Mouse (Mus musculus) heart, postnatal 4 days (tissue): ENCODE data around the gene Anapc15. TPM values are rescaled to one million over a fixed set of nuclear protein-coding genes. Genes with fewer than 3 reads are reported as not detected.

Experiments used
- DNase-seq: peaks from one replicate; pipeline ENCODE4 v3.0.0; 2021
- total RNA-seq, 2 experiments: library from RNA; stranded (reverse); gene quantifications; 2 replicates each; pipeline ENCODE4 v1.2.3; 2021

Gene Anapc15
- total RNA-seq, 2 experiments from 2014 or later, result 45.7 to 50.8 TPM

DNA sequence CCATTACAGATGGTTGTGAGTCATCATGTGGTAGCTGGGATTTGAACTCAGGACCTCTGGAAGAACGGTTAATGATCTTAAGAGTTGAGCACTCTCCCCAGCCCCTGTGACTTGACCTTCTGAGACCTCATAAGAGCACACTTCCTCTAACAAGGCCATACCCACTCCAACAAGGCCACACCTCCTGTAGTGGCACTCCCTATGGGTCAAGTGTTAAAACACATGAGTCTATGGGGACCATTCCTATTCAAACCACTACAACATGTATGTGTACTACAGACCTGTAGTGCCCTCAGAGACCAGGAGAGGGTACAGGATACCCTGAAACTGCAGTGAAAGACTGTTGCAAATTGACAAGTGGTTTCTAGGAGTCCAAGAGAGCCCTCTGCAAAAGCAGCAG, 15.6 kb upstream of the Anapc15 start:
- no peak for DNase-seq

DNA sequence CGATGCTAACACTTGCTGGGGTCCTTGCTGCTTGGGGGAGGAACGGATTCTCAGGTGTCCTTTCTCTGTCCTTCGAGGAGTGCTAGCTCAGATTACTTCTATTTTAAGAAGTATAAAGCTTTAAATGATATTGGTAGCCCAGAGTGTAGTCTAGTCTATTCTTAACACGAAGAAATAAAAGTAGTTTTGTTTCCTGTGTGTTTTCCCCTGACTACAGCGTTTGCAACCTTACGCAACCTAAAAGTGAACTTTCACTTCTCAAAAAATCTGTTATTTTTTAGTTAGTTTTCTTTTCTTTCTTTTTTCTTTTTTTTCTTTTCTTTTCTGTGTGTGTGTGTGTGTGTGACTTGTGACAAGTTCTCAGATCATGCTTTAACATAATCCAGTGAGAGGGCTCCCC, 11.8 kb upstream of the Anapc15 start:
- DNase-seq, result no peak

DNA sequence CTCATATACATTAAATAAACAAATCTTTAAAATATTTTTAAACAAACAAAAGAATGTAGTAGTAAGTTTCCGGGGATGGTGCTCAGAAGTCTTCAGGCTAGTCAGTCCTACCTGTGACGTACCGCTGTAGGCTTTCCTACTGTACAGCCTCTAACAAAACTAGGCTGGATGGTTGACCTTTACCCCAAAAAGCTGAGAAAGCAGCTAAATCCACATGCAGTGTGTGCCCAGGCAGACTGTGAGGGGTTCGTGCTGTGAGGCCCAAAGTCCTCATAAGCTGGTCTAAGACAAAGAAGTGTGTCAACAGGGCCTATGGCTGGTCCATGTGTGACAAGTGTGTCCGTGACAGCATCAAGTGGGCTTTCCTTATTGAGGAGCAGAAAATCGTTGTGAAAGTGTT, 10.7 kb upstream of the Anapc15 start:
- no peak for DNase-seq

DNA sequence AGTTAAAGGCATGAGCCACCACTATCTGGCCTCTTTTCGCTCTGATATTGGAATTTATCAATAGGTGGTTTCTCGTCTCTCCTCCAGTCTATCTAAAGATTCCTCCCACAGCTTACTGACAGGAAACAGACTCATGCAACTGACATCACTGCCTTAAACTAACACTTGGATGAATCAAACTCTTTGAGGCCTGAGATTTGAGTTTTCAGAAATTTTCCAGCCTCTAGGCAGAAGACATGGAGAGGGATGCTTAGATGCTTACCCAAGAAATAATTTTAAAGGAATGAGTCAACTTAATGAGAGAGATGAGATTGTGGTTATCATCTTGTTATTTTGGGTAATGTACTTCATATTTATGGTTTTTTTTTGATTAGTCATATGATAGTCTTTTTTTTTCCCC, 9.7 kb upstream of the Anapc15 start:
- no peak for DNase-seq

DNA sequence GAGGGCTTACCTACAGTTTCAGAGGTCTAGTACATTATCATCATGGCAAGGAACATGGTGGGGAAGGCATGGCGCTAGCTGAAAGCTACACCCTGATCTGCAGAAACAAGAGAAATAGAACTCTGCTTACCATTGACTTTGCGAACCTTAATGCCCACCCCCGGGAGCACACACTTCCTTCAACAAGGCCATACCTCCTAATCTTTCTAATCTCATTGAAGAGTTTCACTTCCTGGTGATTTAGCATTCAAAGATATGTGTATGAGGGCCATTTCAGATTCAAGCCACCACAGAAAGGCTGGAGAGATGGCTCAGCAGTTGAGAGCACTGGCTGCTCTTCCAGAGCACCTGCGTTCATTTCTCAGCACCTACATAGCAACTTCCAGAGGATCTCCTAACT, 6.4 kb upstream of the Anapc15 start, which contains the start of gene Folr2:
Gene Folr2 (minus strand): TSS at position 101 of the 400 bp plus-strand sequence.
- no peak for DNase-seq

DNA sequence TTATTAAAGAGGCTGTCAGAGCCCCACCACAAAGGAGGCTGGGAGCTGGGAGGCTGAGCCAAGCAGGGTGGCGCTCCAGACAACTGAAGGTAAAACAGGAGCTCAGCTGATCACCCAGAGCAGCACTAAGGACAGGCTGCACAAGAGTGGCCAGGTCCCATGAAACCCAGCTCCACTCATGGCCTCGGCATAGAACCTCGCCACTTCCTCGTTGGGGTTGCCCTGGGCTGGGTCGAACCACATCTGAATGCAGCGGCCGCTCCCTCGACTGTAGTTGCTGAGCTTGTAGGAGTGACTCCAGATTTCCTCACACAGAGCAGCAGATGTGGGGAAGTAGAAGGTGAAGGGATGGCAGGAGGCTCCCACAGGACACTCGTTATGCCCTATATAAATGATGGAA, 5.2 kb upstream of the Anapc15 start:
- no peak for DNase-seq

DNA sequence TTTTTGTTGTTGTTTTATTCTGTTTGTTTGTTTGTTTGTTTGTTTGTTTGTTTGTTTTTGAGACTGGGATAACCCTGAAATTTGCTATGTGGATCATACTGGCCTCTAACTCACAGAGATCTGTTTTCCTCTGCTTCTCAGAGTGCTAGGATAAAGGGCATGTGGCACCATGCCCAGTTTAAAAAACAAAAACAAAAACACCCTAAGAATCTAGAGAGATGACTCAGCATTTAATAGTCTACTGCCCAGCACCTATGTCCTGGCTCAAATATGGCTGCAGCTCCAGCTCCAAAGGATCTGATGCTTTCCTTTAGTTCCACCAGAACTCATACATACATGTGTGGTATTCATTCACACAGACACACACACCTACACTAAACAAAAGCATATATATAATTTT, 2.5 kb upstream of the Anapc15 start:
- DNase-seq, result no peak

DNA sequence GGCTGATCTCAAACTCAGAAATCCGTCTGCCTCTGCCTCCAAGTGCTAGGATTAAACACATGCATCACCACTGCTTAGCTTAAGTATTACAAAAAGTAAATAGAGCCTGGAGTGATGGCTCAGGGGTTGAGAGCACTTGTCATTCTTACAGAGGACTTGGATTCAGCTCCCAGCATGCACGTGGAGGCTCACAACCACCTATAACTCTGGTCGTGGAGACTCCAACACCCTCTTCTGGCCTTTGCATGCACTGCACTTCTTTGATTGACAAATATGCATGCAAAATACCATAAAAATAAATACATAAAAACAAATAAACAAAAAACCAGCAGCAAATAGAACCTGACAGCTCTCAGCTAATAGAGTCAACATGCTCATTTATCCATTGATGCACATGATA, 1.2 kb upstream of the Anapc15 start:
- no peak for DNase-seq

DNA sequence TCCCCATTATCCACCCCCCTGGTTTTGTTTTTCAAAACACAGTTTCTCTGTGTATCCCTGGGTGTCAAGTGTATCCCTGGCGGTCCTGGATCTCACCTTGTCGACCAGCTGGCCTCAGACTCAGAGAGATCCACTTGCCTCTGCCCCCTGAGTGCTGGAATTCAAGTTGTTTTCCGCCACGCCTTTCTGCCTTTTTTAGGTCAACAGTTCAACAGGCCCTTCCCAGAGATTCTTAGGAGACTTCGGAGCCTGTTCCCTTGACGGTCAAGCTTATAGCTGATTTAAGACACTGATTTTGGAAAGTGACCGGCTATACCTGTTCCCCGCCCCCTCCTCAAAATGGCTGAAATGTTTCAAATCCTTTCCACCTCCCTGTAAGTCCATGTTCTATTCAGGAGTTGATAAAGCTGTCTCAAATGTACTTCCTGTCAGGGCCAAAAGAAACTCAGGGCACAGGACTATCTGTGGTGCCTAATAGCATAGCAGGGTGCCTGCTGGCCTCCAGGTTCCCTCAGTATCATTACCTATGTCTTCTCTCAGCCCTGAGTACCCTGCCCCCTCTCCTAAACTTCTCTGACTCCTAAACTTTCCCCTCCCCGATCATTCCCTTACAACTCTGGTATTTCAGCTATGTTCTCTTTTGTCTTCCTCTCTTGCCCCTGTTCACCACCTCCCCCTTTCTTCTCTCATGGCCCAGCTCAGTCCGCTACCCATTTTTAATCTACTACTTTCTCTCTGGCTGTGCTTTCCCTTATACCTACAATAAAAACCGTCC, 3.2 kb downstream of the Anapc15 start:
- DNase-seq, result no peak

DNA sequence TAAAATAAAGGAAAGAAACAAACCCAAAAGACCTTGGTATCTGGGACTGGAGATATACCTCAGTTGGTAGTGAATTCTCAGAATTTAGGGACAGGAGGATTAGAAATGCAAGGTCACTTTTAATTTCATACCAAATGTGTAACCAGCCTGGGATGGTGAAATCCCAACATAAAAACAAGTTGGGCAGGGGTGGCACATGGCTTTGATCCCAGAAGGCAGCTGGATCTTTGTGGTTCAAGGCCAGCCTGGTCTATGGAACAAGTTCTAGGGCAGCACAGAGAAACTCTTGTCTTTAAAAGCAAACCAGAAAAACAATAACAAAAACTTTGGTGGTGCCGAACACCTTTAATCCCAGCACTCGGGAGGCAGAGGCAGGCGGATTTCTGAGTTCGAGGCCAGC, 4.0 kb downstream of the Anapc15 start:
- DNase-seq, result no peak

DNA sequence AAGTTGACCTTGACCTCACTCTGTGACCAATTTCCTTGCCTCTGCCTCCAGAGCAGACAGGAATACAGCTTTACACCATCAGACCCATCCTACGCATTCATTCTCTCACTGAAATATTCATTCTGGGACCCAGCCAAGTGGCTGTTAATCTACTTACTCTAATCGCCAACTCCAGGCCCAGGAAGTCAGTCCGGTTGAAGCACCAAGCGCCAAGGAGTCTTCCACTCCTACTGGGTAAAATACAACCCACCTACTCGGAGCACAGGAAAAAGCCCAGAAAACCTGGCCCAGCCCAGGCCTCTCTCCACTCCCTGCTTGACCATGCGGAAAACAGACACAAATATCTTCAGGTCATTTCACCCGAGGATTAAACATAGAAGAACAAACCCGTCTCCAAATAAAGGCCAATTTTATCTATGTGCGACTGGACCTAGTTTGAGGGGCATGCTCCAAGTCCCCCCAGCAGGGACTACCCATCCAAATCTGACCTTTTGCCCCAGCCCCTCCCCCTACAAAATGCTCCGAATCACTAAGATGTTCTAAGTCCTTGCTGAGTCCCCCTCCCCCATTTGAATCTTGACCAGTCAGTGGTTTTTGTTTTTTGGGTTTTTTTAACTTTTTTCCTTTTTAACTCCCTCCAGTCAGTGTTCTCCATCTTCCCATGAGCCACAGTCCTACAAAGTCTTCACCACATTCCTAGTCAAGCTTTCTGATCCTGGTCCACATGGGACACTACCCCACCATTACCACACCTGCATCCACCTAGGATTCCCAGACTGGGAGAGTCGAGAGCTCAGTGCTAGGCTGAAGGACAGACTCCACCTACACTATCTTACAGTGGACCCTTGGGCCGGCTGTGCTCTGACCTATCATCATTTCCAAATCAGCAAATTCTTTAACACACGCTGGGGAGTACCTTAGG, 5.0 kb downstream of the Anapc15 start:
- DNase-seq, result peak; percentile 37

DNA sequence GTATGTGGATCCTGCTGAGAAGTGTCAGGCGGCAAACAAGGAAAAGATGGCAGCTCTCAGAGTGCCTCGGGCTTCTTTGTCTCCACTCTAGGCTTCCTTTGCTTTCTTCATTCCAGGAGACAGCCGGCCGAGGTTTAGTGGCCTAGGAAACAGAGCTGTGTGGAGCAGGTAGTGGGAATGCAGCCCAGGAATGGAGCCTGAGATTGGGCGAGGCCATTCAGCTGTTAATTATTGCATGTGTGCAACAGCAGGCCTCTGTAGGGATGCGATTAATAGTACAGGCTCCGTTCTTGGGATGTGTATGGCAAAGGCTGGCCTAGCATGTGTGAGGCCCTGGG, 5.6 kb downstream of the Anapc15 start:
- DNase-seq, result no peak

DNA sequence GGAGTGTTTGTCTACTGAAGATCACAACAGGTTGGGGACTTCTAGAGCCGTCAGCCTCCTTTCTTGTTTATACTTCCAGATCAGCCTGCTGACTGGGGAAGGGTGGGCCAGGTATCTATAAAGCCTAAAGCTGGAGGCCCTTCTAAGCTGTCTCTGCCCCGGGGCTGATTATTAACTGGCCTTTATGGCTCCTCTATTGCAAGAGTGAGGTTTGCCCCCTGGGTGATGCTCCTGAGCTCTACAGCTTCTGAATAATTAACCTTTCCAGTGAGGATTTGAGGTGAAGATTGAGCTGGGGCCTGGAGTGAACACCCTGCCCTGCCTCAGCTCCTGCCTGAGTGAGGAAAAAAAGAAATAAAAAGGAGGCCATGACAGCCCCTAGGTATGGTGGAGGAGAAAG, 7.1 kb downstream of the Anapc15 start, which contains the start of gene Folr1:
Gene Folr1 (minus strand): TSS at position 160 of the 400 bp plus-strand sequence.
- DNase-seq, result no peak

DNA sequence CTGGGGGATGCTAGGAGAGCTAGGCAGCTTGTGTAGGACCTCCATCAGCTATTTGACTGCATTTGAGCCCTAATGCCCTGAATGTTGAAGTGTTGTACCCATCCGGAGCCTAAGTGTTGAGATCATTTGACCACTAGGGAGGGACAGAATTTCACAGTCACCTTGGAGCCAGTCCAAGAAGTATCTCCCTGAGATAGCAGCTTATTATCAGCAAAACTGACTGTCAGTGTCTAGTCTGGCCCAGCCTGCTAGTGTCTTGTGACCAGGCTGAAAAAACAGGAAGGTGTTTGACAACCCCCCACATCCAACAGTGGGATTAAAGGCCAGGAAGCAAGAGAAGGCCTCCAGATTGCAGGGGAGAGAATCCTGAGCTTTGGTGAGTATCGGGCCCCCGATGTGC, 7.8 kb downstream of the Anapc15 start:
- no peak for DNase-seq

DNA sequence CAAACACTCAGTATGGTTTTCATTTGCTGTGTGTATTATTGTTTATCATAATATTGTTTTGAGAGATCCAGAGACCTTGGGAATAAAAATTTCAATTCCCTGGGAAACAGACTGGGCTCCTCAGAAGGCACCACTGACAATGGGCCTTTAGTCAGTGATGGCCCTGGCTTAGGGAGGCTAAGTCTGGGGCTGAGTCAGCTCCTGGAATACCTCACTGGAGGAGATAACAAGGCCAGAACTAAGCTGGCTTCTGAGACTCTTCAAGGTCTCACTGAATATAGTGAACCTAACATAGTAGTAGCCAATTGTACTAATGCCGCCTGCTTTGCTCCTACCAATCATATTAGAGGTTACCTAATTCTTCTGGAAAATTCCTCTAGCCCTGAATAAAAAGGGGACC, 12.5 kb downstream of the Anapc15 start:
- no peak for DNase-seq

DNA sequence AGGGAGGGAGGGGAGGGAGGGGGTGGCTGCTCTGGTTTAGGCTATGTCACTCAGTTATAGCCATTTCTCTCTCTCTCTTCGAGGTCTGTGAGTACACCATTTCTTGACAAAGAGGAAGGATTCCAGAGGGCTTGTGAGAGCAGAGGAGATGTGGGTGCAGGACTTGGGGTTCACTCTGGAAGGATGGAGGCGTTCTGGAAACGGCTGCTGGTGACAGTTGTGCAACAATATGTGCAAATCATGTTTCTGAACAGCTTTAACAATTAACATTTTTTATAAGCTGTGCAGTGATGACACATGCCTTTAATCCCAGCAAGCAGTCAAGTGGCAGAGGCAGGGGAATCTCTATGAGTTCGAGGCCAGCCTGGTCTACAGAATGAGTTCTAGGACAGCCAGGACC, 17.3 kb downstream of the Anapc15 start:
- no peak for DNase-seq

DNA sequence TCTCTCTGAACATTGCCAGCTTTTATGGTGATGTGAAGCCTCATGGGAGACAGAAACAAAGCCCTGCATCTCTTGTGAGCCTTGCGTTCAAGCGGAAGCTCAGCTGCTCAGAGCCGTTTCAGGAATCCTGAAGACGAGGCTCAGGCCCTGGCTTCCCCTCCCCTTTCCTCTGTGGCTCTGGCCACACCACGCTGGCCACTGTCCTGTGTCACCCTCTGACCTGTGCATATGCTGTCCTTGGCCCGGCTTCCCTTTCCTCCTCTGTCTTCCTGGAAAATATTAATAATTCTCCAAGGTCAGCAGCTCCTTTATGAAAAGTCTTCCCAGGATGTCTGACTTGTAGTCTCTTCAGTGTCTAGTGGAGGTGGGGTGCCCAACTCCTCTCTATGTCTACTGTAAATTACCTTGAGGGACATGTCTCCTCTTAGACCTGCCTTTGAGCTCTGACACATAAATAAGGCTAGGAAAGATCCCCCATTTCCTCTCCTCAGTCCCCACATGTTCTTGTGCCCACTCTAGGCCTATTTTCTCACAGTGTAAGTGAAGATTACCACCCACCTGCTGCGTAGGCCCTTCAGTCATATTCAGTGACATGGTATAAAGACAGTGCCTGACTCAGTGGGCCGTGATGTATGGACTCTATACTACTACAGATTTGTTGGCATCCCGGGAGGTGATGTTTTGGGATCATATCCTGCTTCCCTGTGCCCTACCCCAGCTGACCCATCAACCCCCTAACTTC, 19.1 kb downstream of the Anapc15 start:
- peak; percentile 17 for DNase-seq

DNA sequence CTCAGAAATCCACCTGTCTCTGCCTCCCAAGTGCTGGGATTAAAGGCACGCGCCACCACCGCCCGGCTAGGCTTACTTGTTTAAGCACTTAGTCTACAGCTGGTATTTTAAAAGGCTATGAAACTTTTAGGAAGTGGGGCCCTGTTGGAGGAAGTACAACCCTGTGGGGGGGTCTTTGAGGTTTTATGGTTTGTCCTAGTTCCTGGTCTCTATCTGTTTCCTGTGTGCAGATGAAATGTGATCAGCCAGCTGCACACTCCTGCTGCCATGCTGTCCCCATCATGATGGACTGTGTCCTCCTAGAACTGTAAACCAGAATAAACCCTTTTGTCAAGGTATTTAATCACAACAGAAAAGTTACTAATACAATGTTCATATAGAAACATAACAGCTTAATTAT, 20.6 kb downstream of the Anapc15 start:
- no peak for DNase-seq

DNA sequence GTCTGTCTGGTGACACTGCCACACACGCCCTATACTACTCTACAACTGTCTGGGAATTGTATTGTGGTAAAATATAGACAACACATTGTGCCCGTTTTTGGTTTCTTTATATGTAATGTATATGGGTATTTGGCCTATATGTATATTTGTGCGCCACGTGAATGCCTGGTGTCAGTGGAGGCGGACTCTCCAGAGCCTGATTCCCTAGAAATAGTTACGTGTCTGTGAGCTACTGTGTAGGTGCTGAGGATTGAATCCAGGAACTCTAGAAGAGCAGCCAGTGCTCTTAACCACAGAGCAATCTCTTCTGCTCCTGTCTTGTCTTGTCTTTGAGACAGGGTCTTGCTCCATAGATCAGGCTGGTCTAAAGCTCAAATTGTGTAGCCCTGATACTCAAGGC, 22.8 kb downstream of the Anapc15 start:
- DNase-seq, result no peak

DNA sequence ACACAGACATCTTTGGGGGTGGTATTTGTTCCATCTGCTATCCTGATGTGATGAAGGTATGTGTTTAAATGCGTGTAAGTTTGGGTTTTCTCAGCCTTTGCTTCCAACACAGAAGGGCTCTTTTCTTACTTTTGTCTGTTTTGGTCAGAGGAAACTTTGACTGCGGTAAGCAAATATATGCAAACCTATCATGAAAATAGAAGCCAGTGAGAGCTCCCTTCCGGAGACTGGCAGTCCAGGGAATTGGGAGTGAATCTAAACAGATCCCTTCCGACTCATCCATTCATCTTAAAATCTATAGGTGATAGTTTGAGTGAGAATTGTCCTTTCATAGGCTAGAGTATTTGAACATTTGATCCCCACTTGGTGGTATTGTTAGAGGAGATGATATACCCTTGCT, 24.9 kb downstream of the Anapc15 start:
- DNase-seq, result no peak

DNA sequence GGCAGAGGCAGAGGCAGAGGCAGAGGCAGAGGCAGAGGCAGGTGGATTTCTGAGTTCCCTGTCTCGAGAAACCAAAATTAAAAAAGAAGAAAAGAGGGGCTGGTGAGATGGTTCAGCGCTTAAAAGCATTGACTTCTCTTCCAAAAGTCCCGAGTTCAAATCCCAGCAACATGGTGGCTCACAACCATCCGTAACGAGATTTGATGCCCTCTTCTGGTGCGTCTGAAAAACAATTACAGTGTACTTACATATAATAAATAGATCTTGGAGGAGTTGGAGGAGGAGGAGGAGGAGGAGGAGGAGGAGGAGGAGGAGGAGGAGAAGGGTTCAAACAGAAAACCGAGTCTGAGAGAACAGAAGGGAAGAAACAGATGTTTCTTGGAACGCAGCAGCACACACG, 32.2 kb downstream of the Anapc15 start:
- no peak for DNase-seq

DNA sequence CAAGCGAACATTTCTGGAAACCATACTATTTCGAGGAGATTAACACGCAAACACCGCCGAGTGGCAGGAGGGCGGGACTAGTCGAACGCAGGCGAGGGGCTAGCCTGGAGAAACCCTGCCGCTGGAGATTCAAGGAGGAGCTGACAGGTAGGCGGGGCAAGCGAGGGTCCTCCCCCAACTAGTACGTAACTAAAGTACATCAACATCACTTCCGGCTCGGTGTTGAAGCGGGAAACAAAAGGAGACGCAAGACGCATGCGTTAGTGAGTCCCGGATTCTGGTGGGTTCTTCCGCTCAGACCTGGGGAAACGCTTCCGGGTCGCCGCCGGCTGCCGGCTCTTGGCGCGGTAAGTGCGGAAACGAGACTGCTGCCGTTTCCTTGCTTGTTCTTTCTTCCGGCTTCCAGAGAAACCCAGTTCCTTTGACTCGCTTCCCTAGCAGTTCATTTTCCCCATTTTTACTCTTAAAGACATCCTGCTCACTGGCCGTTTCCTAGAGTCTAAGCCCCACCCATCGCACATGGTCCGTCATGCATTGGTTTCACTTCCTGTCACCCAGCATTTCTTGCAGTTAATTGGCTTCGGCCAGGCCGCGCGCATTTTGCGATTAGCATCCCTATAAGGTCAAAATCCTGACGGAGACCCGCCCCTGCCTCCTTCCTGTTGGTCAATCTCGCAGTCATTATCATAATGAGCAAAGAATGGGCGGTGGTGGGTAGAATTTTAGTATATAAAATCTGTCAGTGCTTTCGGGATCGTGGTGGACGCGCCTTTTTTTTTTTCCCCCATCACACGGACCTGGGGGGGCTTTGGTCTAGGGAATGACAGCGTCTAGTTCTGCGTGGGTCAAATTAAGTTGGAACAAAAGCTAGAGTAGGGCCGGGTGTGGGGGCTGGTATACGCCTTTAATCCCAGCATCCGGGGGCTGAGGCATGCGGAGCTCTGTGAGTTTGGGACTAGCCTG, 32.9 kb downstream of the Anapc15 start:
- peak; percentile 96 for DNase-seq
